Mouse (Mus musculus): ENCODE measurements around the gene Elac2.
A peak's percentile ranks its signal among the peaks of the same experiment; 100 is the strongest.

The Elac2 gene

DNA sequence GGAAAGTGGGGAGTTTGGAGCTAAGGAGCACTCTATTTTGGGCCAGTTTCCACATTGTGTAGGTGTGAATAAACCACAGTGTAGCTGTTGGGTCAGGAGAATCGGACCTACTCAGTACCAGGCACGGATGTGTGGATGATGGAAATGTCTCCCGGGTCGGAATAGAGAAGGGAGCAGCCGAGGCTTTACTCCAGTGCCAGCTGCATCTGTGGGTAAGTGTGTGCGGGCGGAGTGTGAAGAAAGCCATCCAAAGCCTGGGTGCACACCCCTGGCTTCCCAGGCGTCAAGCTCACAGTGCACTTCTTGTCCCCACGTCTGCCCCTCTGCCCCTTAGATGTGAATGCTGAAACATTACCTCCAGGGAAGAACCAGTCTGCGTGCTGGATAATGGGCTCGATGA, 43.9 kb downstream of the Elac2 start:
- no peak for DNase-seq

- no peak for DNase-seq
Measured at GRCm38 (mm10) chr11:65028049-65028448, 49.2 kb downstream of the Elac2 start.

- no peak for DNase-seq
Measured at GRCm38 (mm10) chr11:65030201-65030600, 51.4 kb downstream of the Elac2 start.

DNA sequence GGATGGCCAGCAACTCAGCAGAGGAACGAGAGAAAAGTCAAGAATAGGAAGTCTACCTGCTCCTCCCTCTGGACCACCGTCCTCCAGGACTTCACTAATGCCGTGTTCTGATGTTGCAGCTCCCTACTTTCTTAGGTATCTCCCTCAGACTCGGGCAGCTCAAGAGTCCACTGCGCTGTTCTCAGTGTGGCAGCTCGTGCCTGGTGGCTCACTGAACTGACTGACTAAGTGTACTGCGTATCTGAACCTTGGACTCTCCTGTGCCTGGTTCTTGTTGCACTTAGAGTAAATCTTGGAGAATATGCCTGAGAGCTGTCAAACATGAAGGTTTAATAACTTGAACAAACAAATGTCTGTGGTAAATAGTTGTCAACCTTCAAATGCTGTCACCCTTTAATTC, 53.4 kb downstream of the Elac2 start:
- DNase-seq, result no peak

GRCm38 (mm10) chr11:65038996-65039395, 60.2 kb downstream of the Elac2 start:
- DNase-seq, result peak; percentile 17 to 58

- peak; percentile 67 to 83 for DNase-seq
Measured at GRCm38 (mm10) chr11:65039517-65040095, 60.8 kb downstream of the Elac2 start.

GRCm38 (mm10) chr11:65040556-65040955, 61.7 kb downstream of the Elac2 start:
- DNase-seq, result no peak

- no peak for DNase-seq
Measured at GRCm38 (mm10) chr11:65049090-65049489, 70.3 kb downstream of the Elac2 start.

DNA sequence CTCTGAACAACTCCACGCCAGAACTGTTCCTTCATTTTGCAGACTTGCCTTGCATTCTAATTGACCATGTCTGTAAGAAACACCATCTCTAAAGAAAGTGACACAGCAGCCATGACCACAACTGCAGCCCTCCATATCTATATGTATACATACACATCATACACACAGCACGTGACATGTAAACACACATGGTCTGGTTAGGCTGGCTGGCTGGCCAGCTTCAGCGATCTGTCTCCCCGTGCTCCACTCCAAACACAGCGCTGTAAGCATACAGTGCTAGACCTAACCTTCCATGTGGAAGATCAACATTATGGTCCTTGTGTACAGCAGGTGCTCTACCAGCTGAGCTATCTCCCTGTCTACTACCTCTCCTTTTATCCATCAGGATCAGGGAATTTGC, 72.0 kb downstream of the Elac2 start:
- no peak for DNase-seq
